Mouse (Mus musculus) B cell, adult 2 months (primary cell): ENCODE results near the gene Phf5a.

Experiments used
- DNase-seq, 2 experiments: peaks; one replicate each; pipeline ENCODE4 v3.0.0; 2022

Phf5a gene

GRCm38 (mm10) chr15:81871604-81872261, at the start of gene Phf5a:
Phf5a (minus strand) TSS chr15:81871911.
- peak; percentile 84 to 86 for DNase-seq

GRCm38 (mm10) chr15:81921255-81921654, 49.5 kb upstream of the Phf5a start:
- no peak for DNase-seq

- no peak for DNase-seq
Observed at GRCm38 (mm10) chr15:81920546-81921217, 49.0 kb upstream of the Phf5a start.

GRCm38 (mm10) chr15:81919062-81919461, 47.4 kb upstream of the Phf5a start:
- DNase-seq, result no peak

GRCm38 (mm10) chr15:81917621-81918463, 46.1 kb upstream of the Phf5a start:
- DNase-seq, result peak; percentile 77 to 78

- DNase-seq, result no peak
Observed at GRCm38 (mm10) chr15:81917201-81917600, 45.5 kb upstream of the Phf5a start.

- no peak for DNase-seq
Observed at GRCm38 (mm10) chr15:81915663-81916062, 44.0 kb upstream of the Phf5a start.

GRCm38 (mm10) chr15:81914668-81915067, 43.0 kb upstream of the Phf5a start:
- no peak for DNase-seq

- no peak for DNase-seq
Observed at GRCm38 (mm10) chr15:81912498-81912897, 40.8 kb upstream of the Phf5a start.

- peak in 1 of 2 experiments; percentile 24 for DNase-seq
Observed at GRCm38 (mm10) chr15:81908767-81909166, 37.1 kb upstream of the Phf5a start.

- no peak for DNase-seq
Observed at GRCm38 (mm10) chr15:81907953-81908352, 36.2 kb upstream of the Phf5a start.

- DNase-seq, result peak; percentile 88 to 89
Observed at GRCm38 (mm10) chr15:81904939-81905338, 33.2 kb upstream of the Phf5a start.

- no peak for DNase-seq
Observed at GRCm38 (mm10) chr15:81898751-81899150, 27.0 kb upstream of the Phf5a start.

- no peak for DNase-seq
Observed at GRCm38 (mm10) chr15:81897607-81898285, 26.0 kb upstream of the Phf5a start.

- no peak for DNase-seq
Observed at GRCm38 (mm10) chr15:81896407-81896806, 24.7 kb upstream of the Phf5a start.

GRCm38 (mm10) chr15:81894002-81894401, 22.3 kb upstream of the Phf5a start:
- no peak for DNase-seq

GRCm38 (mm10) chr15:81891822-81892580, 20.3 kb upstream of the Phf5a start:
- DNase-seq, result no peak

- no peak for DNase-seq
Observed at GRCm38 (mm10) chr15:81891140-81891802, 19.6 kb upstream of the Phf5a start.

GRCm38 (mm10) chr15:81889175-81889574, 17.5 kb upstream of the Phf5a start:
- DNase-seq, result no peak

GRCm38 (mm10) chr15:81886795-81887550, 15.3 kb upstream of the Phf5a start:
- DNase-seq, result no peak

- DNase-seq, result no peak
Observed at GRCm38 (mm10) chr15:81885418-81885934, 13.8 kb upstream of the Phf5a start.
